Mouse (Mus musculus): Measurements from ENCODE around the gene Gys1. TPM values are rescaled to one million over a fixed set of nuclear protein-coding genes. Genes with fewer than 3 reads are reported as not detected.
"Not testable (repeated sequence)": the region's sequence is repeated elsewhere in the genome, so short reads cannot be mapped to it uniquely, and the experiment has no call there.

Gys1 gene
- total RNA-seq (2014; rRNA removed) (11.5 and 19.7 TPM in 2 replicates), polyA plus RNA-seq (2015; fragmentation: Nextera tagmentation; extraction: Ambion mirVana) (12.0 and 12.2 TPM in 2 replicates)

DNA sequence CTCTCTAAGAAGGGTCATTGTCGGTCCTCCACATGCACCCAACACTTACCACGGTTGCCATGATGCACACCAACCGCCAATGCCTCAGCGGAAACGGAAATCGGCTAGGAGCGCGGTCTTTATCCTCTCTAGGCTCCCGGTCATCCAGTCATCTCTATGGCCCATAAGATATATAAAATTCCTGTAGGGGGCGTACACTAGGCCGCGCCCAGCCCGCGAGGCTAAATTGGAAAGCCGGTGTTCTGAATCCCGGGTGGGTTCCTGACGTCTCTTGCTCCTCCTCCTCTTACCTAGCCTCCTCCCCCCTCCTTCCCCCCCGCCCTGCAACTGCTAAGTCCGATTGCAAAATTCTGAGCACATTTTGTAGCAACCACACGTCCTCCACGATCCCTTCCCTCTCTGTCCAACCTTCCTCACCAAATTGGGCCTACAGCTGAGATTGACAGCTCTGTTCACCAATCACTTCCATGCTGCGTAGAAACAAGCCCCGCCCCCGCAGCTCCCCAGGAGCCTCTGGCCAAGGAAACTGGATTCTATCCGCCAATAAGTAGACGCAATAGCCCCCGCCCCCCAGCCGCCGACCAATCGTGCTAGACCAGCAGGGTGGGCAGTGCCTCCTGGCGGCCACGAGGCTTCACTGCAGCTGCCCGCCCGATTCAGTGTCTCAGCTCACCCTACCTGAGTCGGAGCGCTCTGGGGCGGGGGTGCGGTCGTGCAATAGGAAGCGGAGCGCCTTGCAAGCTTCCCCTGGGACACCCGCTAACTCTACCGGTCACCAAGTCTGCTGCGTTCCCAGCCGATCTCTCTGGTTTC, at the start of gene Gys1:
TSS of gene Gys1 (plus strand) at position 642 of the 813 bp plus-strand sequence.
- Histone ChIP-seq H3K27ac (ENCODE audit: low read depth, low read length) (peak within 1 kb of the TSS; percentile 65), H3K4me2 (ENCODE audit: low read depth, low read length, poor library complexity, severe bottlenecking) (peak within 1 kb of the TSS; percentile 95), H3K9me3 (ENCODE audit: low read length) (no peaks in the 10 kb centered on the region), H3K4me3 (ENCODE audit: low read depth, low read length) (peak within 1 kb of the TSS; percentile 67), H3K4me1 (ENCODE audit: insufficient read depth, low read length) (peaks cover 15% of the 10 kb centered on the region; the same call in 1 of the 2 replicates), H3K9ac (replicated peaks; ENCODE audit: low read length, poor library complexity, severe bottlenecking) (peak within 1 kb of the TSS; percentile 66), H3K36me3 (ENCODE audit: insufficient read depth, low read length) (peaks cover 22% of the 10 kb centered on the region), H3K27me3 (ENCODE audit: insufficient read depth, low read length) (no peaks in the 10 kb centered on the region)
- DNase-seq (ENCODE audit: low spot score) = peak; percentile 100
- WGBS = under 1% methylated on average over 45 of the region's 45 CpGs
- TF ChIP-seq CTCF (IDR thresholded peaks at IDR 0.05) = peak; percentile 98
- ATAC-seq (ENCODE audit: low FRiP score) = peak; percentile 96

DNA sequence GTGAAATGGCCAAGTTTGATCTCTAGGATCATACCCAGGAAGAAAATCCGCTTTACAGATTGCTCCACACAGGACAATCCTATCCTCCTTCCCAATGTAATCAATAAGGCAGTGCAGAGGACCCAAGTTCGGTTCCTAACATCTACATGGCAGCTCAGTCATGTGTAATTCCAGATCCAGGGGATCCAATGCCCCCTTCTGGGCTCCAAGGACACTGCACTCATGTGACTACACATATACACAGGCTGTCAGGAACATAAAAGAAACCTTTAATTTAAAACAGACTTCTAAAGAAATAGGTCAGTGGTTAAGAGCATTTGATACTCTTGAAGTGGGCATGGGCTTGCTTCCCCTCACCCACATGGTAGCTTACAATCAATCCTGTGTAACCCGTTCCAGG, 48.6 kb upstream of the Gys1 start:
- H3K9me3 ChIP-seq (ENCODE audit: low read length) = no peaks in the 10 kb centered on the region
- no peaks in the 10 kb centered on the region for H3K27me3 ChIP-seq (ENCODE audit: insufficient read depth, low read length)
- no peak overlapping the region for H3K4me3 ChIP-seq (ENCODE audit: low read depth, low read length)
- no peak for ATAC-seq (ENCODE audit: low FRiP score)
- no peak overlapping the region for H3K27ac ChIP-seq (ENCODE audit: low read depth, low read length)
- H3K36me3 ChIP-seq (ENCODE audit: insufficient read depth, low read length) = peaks cover 75% of the 10 kb centered on the region
- TF ChIP-seq CTCF (IDR thresholded peaks at IDR 0.05) = peak; percentile 45
- no peak overlapping the region for H3K4me2 ChIP-seq (ENCODE audit: low read depth, low read length, poor library complexity, severe bottlenecking)
- WGBS = 91% methylated on average over 3 of the region's 3 CpGs
- H3K4me1 ChIP-seq (ENCODE audit: insufficient read depth, low read length) = no peaks in the 10 kb centered on the region
- no peak overlapping the region for H3K9ac ChIP-seq (replicated peaks; ENCODE audit: low read length, poor library complexity, severe bottlenecking)
- no peak for DNase-seq (ENCODE audit: low spot score)

- TF ChIP-seq CTCF (IDR thresholded peaks at IDR 0.05) = no peak
- ATAC-seq (ENCODE audit: low FRiP score) = peak; percentile 74
- Histone ChIP-seq H3K36me3 (ENCODE audit: insufficient read depth, low read length) (peaks cover 13% of the 10 kb centered on the region), H3K27ac (ENCODE audit: low read depth, low read length) (peak overlapping the region; percentile 97), H3K4me2 (ENCODE audit: low read depth, low read length, poor library complexity, severe bottlenecking) (peak overlapping the region; percentile 92), H3K27me3 (ENCODE audit: insufficient read depth, low read length) (no peaks in the 10 kb centered on the region), H3K9me3 (ENCODE audit: low read length) (no peaks in the 10 kb centered on the region), H3K9ac (replicated peaks; ENCODE audit: low read length, poor library complexity, severe bottlenecking) (peak overlapping the region; percentile 74), H3K4me3 (ENCODE audit: low read depth, low read length) (peak overlapping the region; percentile 72), H3K4me1 (ENCODE audit: insufficient read depth, low read length) (peaks cover 8% of the 10 kb centered on the region)
- peak; percentile 83 for DNase-seq (ENCODE audit: low spot score)
- 1% methylated on average over 20 of the region's 20 CpGs for WGBS
Measured at GRCm38 (mm10) chr7:45395129-45395541, 39.5 kb upstream of the Gys1 start.

GRCm38 (mm10) chr7:45395578-45396336, 38.9 kb upstream of the Gys1 start, which contains the start of gene Snrnp70:
Gene Snrnp70, minus strand, starts transcription at chr7:45395742.
- Histone ChIP-seq H3K27ac (ENCODE audit: low read depth, low read length) (peak within 1 kb of the TSS; percentile 97), H3K4me2 (ENCODE audit: low read depth, low read length, poor library complexity, severe bottlenecking) (peak within 1 kb of the TSS; percentile 92), H3K27me3 (ENCODE audit: insufficient read depth, low read length) (no peaks in the 10 kb centered on the region), H3K36me3 (ENCODE audit: insufficient read depth, low read length) (peaks cover 7% of the 10 kb centered on the region; the same call in 1 of the 2 replicates), H3K4me1 (ENCODE audit: insufficient read depth, low read length) (peaks cover 8% of the 10 kb centered on the region), H3K9me3 (ENCODE audit: low read length) (no peaks in the 10 kb centered on the region), H3K4me3 (ENCODE audit: low read depth, low read length) (peak within 1 kb of the TSS; percentile 72), H3K9ac (replicated peaks; ENCODE audit: low read length, poor library complexity, severe bottlenecking) (peak within 1 kb of the TSS; percentile 74)
- under 1% methylated on average over 60 of the region's 60 CpGs for WGBS
- ATAC-seq (ENCODE audit: low FRiP score) (peak; percentile 97), DNase-seq (ENCODE audit: low spot score) (peak; percentile 100)
- TF ChIP-seq CTCF (IDR thresholded peaks at IDR 0.05) = no peak

DNA sequence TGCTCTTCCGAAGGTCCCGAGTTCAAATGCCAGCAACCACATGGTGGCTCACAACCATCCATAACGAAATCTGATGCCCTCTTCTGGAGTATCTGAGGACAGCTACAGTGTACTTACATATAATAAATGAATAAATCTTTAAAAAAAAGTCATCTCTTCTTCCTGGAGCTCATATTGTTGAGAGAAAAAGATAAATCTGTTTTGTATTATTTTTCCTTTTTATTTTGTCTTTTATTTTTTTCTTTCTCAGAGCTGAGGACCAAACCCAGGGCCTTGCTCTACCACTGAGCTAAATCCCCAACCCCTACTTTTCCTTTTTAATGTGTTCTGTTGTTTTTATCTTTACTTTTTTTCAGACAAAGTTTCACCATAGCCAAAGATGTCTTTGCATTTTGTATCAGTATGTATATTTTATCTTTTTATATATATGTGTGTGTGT, 38.3 kb upstream of the Gys1 start:
- not testable (repeated sequence) for H3K9ac ChIP-seq (replicated peaks; ENCODE audit: low read length, poor library complexity, severe bottlenecking)
- peak overlapping the region; percentile 78; the same call in 1 of the 2 replicates for H3K27ac ChIP-seq (ENCODE audit: low read depth, low read length)
- TF ChIP-seq CTCF (IDR thresholded peaks at IDR 0.05) = peak; percentile 50

More for the DNA sequence above, 38.3 kb upstream of the Gys1 start:
- not testable (repeated sequence) for H3K4me1 ChIP-seq (ENCODE audit: insufficient read depth, low read length); H3K27me3 ChIP-seq (ENCODE audit: insufficient read depth, low read length); H3K36me3 ChIP-seq (ENCODE audit: insufficient read depth, low read length); DNase-seq (ENCODE audit: low spot score); H3K9me3 ChIP-seq (ENCODE audit: low read length)
- WGBS = 3% methylated on average over 3 of the region's 3 CpGs
- peak; percentile 53 for ATAC-seq (ENCODE audit: low FRiP score)
- H3K4me2 ChIP-seq (ENCODE audit: low read depth, low read length, poor library complexity, severe bottlenecking) = peak overlapping the region; percentile 41; the same call in 1 of the 2 replicates
- peak overlapping the region; percentile 72 for H3K4me3 ChIP-seq (ENCODE audit: low read depth, low read length)

All from midbrain, postnatal 0 days (tissue).